Mouse (Mus musculus) kidney, embryonic 16.5 days (tissue): Measurements from ENCODE around the gene Zfp207. TPM values are rescaled to one million over a fixed set of nuclear protein-coding genes. Genes with fewer than 3 reads are reported as not detected.
"Not testable (repeated sequence)": the region's sequence is repeated elsewhere in the genome, so short reads cannot be mapped to it uniquely, and the experiment has no call there.

Source experiments
- ATAC-seq: fragments of 200-750 bp; cut with Nextera tagmentation; 2 replicates; pipeline ENCODE4 v1.8.0; 2017; ENCODE audit warnings: moderate TSS enrichment; ENCODE audit not compliant: low FRiP score, low TSS enrichment
- H3K27ac ChIP-seq: fragments of 300-500 bp; sonication (generic); 2 replicates; pipeline ENCODE4 v1.5.1; 2014; ENCODE audit warnings: low read length
- H3K27me3 ChIP-seq: fragments of 300-500 bp; sonication (generic); 2 replicates; pipeline ENCODE4 v1.6.1; 2014; ENCODE audit warnings: low read length, control low read depth, mixed read lengths; ENCODE audit not compliant: insufficient read depth
- H3K36me3 ChIP-seq: fragments of 300-500 bp; sonication (generic); 2 replicates; pipeline ENCODE4 v1.6.1; 2014; ENCODE audit warnings: low read length, control low read depth, mixed read lengths; ENCODE audit not compliant: insufficient read depth
- H3K4me1 ChIP-seq: fragments of 300-500 bp; sonication (generic); 2 replicates; pipeline ENCODE4 v1.6.1; 2014; ENCODE audit warnings: low read length, control low read depth, mixed read lengths; ENCODE audit not compliant: insufficient read depth
- H3K4me2 ChIP-seq: fragments of 300-500 bp; sonication (generic); replicated peaks from 2 replicates; pipeline ENCODE4 v1.6.1; 2014; ENCODE audit warnings: low read depth, low read length
- H3K4me3 ChIP-seq: fragments of 300-500 bp; sonication (generic); 2 replicates; pipeline ENCODE4 v1.5.1; 2014; ENCODE audit warnings: mild to moderate bottlenecking, low read length
- H3K9ac ChIP-seq: fragments of 300-500 bp; sonication (generic); replicated peaks from 2 replicates; pipeline ENCODE4 v1.6.1; 2014; ENCODE audit warnings: low read length
- H3K9me3 ChIP-seq: fragments of 300-500 bp; sonication (generic); 2 replicates; pipeline ENCODE4 v1.6.1; 2016; ENCODE audit warnings: low read length, control low read depth
- WGBS: fragments of 180-500 bp; shearing (Covaris S2); extraction: QIAGEN DNeasy Blood & Tissue Kit; methylation state at CpG from one replicate; pipeline ENCODE4 v1.1.7; 2014; 5-methylcytosine and 5-hydroxymethylcytosine counted together
- polyA plus RNA-seq: library from polyadenylated mRNA; unstranded; fragments of >200 nt; fragmentation: Nextera tagmentation; extraction: Ambion mirVana; gene quantifications from 2 replicates; pipeline ENCODE4 v1.2.1, GENCODE M21; 2015

The Zfp207 gene
- polyA plus RNA-seq, 1 experiment from 2014 or later: 234 TPM

- not testable (repeated sequence) for ATAC-seq, H3K27ac ChIP-seq, H3K9me3 ChIP-seq, H3K27me3 ChIP-seq, H3K9ac ChIP-seq
- Histone ChIP-seq H3K36me3 (peaks cover 12% of the 10 kb centered on the region), H3K4me3 (peak overlapping the region; percentile 95), H3K4me1 (peaks cover 12% of the 10 kb centered on the region), H3K4me2 (peak overlapping the region; percentile 75)
- WGBS: 62% methylated on average over 2 of the region's 2 CpGs
These were observed 4.5 kb upstream of the Zfp207 start for GRCm38 (mm10) chr11:80378452-80379068.

GRCm38 (mm10) chr11:80379184-80379583 lies 3.9 kb upstream of the Zfp207 start:
- H3K27me3 ChIP-seq, H3K9me3 ChIP-seq, ATAC-seq, H3K4me3 ChIP-seq, H3K4me2 ChIP-seq, H3K27ac ChIP-seq, H3K9ac ChIP-seq, H3K36me3 ChIP-seq: not testable (repeated sequence)
- 94% methylated on average over 7 of the region's 7 CpGs for WGBS
- peaks cover 12% of the 10 kb centered on the region for H3K4me1 ChIP-seq

DNA sequence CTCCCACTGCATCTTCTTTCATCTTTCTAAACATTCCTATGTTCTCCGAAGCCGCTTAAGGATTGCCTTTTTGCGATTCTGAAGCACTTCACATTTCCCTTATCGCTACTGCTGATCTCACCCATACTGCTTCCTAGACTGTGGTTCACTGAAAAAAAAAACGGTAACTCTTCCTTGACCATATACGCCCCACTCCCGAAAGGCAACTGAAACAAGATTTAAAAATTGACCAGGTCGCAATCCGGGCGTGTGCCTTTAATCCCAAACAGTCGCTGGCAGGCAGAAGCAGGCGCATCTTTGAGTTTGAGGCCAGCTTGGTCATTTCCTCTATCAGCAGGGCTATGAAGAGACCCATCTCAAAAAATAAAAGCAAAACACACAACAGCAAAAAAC lies 457 bp upstream of the Zfp207 start:
- peaks cover 22% of the 10 kb centered on the region for H3K4me1 ChIP-seq
- peaks cover 7% of the 10 kb centered on the region for H3K36me3 ChIP-seq
- H3K9me3 ChIP-seq: no peaks in the 10 kb centered on the region
- peak overlapping the region; percentile 91 for H3K27ac ChIP-seq
- ATAC-seq: no peak
- H3K27me3 ChIP-seq: no peaks in the 10 kb centered on the region
- H3K9ac ChIP-seq: peak overlapping the region; percentile 98
- WGBS: 4% methylated on average over 12 of the region's 12 CpGs
- peak overlapping the region; percentile 94 for H3K4me3 ChIP-seq
- peak overlapping the region; percentile 82 for H3K4me2 ChIP-seq

DNA sequence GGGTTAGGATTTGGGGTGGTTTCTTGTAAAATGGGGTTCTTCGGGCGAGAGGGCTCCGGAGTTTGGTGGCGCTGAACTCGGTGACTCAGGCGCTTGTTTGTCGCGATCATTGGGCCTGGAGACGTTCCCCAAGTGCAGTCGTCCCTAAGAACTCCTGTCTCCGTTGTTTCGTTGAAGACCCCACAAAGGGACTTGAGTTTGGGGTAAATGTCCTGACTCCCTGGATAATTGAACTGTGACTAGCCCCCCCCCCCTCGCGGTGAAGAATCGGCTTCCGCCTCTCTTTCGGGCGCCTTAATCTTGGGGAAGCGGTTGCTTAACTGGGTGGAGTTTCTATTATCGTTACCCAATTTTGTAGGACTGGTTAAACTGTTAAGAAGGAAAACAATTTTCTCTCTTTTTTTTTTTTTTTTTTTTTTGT lies 557 bp downstream of the Zfp207 start:
- Histone ChIP-seq H3K27me3 (no peaks in the 10 kb centered on the region), H3K4me2 (no peak overlapping the region), H3K27ac (peak overlapping the region; percentile 91), H3K9me3 (no peaks in the 10 kb centered on the region), H3K9ac (peak overlapping the region; percentile 98), H3K36me3 (peaks cover 16% of the 10 kb centered on the region), H3K4me3 (peak overlapping the region; percentile 94), H3K4me1 (peaks cover 22% of the 10 kb centered on the region)
- 0 out of 2 replicates have a peak, but pooled peaks have one; percentile 16 for ATAC-seq
- under 1% methylated on average over 20 of the region's 20 CpGs for WGBS

GRCm38 (mm10) chr11:80384461-80384860 lies 1.4 kb downstream of the Zfp207 start:
- Histone ChIP-seq H3K27ac (no peak overlapping the region), H3K27me3 (no peaks in the 10 kb centered on the region), H3K9me3 (no peaks in the 10 kb centered on the region), H3K4me2 (peak overlapping the region; percentile 70), H3K36me3 (peaks cover 22% of the 10 kb centered on the region), H3K9ac (peak overlapping the region; percentile 57), H3K4me1 (peaks cover 22% of the 10 kb centered on the region), H3K4me3 (peak overlapping the region; percentile 94)
- no peak for ATAC-seq

DNA sequence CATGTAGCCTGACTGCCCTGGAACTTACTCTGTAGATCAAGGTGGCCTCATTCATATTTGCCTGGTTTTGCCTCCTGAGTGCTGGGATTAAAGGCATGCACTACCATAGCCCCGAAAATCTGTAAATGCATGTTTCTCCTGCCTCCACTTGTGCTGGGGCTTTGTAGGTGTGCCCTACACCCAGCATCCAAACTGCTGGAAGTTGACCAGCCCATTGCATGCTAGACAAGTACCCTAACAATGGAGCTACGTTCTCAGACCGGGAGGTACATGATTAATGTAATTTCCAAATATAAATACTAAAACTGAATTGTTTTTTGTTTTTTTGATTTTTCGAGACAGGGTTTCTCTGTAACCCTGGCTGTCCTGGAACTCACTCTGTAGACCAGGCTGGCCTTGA lies 2.0 kb downstream of the Zfp207 start:
- H3K9ac ChIP-seq: peak overlapping the region; percentile 57
- 35% methylated on average over 4 of the region's 4 CpGs for WGBS

DNA sequence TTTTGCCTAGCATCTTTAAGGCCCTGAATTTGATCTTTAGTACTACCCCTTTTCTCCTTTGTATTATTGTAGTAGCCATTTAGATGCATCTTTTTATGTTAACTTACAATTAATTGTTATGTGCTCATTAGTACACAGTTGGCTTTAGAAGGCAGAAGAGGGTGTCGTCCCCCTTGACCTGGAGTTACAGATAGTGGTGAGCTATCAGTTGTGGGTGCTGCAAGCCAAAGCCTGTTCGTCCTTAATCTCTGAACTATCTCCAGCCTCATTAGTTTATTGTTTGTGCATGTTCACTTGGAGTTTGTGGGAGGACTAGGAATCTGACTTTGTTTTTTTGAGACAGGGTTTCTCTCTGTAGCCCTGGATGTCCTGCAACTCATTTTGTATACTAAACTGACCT lies 3.7 kb downstream of the Zfp207 start:
- Histone ChIP-seq H3K4me3 (no peak overlapping the region), H3K9ac (no peak overlapping the region), H3K9me3 (no peaks in the 10 kb centered on the region), H3K36me3 (peaks cover 35% of the 10 kb centered on the region), H3K27me3 (no peaks in the 10 kb centered on the region), H3K4me1 (peaks cover 22% of the 10 kb centered on the region), H3K4me2 (no peak overlapping the region), H3K27ac (no peak overlapping the region)
- ATAC-seq: no peak
- 76% methylated on average over 2 of the region's 2 CpGs for WGBS

More for the DNA sequence above, 2.0 kb downstream of the Zfp207 start:
- Histone ChIP-seq H3K4me1 (peaks cover 22% of the 10 kb centered on the region), H3K27me3 (no peaks in the 10 kb centered on the region), H3K4me3 (peak overlapping the region; percentile 94), H3K36me3 (peaks cover 25% of the 10 kb centered on the region), H3K9me3 (no peaks in the 10 kb centered on the region), H3K4me2 (peak overlapping the region; percentile 70), H3K27ac (no peak overlapping the region)
- no peak for ATAC-seq

GRCm38 (mm10) chr11:80389885-80390284 lies 6.8 kb downstream of the Zfp207 start:
- H3K9me3 ChIP-seq: no peaks in the 10 kb centered on the region
- no peak for ATAC-seq
- H3K4me1 ChIP-seq: peaks cover 17% of the 10 kb centered on the region
- peaks cover 48% of the 10 kb centered on the region for H3K36me3 ChIP-seq
- H3K9ac ChIP-seq: no peak overlapping the region
- H3K4me3 ChIP-seq: no peak overlapping the region
- 88% methylated on average over 1 of the region's 1 CpGs for WGBS
- H3K4me2 ChIP-seq: no peak overlapping the region
- H3K27ac ChIP-seq: no peak overlapping the region
- H3K27me3 ChIP-seq: no peaks in the 10 kb centered on the region

DNA sequence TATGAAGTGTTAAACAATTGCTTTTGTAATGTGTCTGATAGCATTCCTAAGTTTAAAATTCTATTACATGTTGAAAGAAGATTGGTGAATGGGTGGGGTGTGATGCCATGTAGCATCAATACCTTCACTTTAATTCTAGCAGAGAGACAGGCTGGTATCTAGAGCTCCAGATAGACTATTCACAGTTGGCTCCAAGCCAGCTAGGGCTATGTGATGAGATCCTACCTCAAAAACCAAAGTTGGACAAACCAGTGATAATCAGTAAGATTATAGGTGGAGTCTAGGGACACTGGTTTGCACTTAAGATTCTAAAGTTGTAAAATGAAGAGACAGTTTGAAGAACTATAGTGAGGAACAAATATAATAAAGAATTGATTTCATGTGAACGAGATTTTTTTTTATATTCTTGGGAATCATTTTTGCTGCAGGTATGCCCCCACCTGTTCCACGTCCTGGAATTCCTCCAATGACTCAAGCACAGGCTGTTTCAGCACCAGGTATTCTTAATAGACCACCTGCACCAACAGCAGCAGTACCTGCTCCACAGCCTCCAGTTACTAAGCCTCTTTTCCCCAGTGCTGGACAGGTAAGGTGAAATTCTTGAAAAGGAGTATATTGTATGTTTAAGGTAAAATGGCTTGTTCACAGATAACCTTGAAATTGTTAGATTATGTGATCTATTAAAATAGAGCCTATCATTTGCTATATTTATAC lies 8.5 kb downstream of the Zfp207 start:
- Histone ChIP-seq H3K4me1 (peaks cover 3% of the 10 kb centered on the region; the same call in 1 of the 2 replicates), H3K27ac (no peak overlapping the region), H3K9ac (no peak overlapping the region), H3K27me3 (no peaks in the 10 kb centered on the region), H3K4me2 (no peak overlapping the region), H3K36me3 (peaks cover 62% of the 10 kb centered on the region), H3K4me3 (no peak overlapping the region), H3K9me3 (no peaks in the 10 kb centered on the region)
- ATAC-seq: no peak
- WGBS: 95% methylated on average over 2 of the region's 2 CpGs

DNA sequence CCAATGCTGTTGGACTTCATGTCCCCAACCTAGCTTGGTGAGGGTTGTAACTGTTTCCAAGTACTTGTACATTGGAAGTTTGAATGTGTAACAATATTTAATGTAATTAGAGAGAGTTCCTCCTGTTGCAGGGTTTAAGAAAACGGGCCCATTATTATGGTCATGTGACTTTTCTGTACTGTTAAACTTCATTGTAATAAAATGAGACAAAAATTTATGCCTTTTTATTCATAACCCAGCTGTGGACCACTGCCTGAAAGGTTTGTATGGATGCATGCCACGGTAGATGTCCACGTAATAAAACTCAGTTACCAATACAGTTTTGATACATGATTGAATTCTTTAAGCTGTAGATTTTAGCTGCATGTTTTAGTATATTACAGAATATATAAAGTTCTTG lies 12.9 kb downstream of the Zfp207 start:
- Histone ChIP-seq H3K4me2 (no peak overlapping the region), H3K36me3 (peaks cover 50% of the 10 kb centered on the region), H3K27ac (no peak overlapping the region), H3K9ac (no peak overlapping the region), H3K27me3 (no peaks in the 10 kb centered on the region), H3K9me3 (no peaks in the 10 kb centered on the region), H3K4me1 (no peaks in the 10 kb centered on the region), H3K4me3 (no peak overlapping the region)
- WGBS: 90% methylated on average over 3 of the region's 3 CpGs
- no peak for ATAC-seq
